Mouse (Mus musculus) 416B (cell line): ENCODE results near the gene Tmem211.
A peak's percentile ranks its signal among the peaks of the same experiment; 100 is the strongest.

Source experiments
- DNase-seq: peaks from one replicate; pipeline ENCODE4 v3.0.0; 2011; ENCODE audit warnings: low read depth

Gene Tmem211

DNA sequence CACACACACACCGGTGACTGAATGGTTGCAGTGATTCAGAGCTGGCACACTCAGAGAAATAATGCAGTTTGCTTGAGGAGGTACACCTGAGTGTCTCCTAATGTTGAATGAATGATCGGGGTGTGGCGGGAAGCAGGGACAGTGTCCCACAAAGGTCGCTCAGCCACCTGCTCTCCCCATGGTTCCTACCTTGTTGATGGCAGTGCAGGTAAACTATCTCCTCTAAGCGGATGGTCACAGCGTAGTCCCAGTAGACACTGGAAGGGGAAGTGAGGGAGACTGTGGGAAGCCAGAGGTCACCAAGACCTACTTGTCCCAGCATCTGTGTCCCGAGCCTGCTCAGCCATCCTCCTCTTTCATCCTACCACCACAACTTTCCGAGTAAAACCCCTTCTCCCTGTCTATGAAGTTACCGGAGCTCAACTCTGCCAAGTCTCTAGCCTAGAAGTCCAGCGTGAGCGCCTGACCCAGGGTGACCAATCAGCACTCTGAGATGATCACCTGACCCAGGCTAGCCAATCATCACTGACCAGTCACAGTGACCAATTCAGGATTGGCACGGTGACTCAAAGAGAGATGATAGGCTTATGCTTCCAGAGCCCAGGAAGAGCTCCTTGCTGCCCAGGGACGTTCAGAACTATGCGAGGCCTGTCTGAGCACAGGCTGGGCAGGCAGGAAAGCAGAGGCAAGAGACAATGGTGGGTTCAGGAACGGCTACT, 53.6 kb downstream of the Tmem211 start:
- no peak for DNase-seq

DNA sequence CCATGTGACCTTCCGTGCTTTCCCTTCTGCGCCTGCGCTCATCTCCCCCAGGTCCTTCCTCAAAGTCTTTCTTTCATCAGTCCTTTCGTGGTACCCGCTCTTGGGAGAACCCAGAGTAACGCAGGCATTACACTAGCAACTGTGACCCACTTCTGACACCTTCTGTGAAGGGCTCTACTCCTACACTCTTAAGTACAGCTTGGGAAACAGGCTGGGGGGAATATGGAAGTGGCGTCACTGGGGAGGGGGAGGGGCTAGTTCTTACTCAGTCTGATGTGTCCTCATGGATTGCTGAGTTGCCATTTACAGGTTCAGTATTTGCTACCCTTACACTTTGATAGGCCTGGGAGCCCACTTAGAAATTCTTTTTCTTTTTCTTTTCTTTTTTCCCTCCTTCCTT, 54.8 kb downstream of the Tmem211 start:
- DNase-seq: no peak

DNA sequence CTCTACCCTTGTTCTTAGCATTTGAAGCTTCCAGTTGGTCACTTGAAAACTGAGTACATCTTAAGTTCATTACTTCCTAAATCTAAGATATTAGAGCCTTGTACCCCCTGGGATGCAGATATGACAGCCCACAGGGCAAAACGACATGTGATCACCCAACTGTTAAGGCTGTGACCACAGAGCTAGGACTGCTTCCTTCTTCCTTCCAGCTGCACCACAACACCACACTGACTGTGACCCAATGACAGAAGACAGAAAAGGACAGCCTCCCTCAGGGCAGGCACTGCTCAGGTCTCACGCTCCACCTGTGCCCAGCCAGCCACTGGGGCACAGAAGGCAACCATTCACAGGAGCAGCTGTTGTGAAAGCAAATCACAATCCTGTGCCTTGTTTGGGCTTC, 57.0 kb downstream of the Tmem211 start:
- peak; percentile 79 for DNase-seq

DNA sequence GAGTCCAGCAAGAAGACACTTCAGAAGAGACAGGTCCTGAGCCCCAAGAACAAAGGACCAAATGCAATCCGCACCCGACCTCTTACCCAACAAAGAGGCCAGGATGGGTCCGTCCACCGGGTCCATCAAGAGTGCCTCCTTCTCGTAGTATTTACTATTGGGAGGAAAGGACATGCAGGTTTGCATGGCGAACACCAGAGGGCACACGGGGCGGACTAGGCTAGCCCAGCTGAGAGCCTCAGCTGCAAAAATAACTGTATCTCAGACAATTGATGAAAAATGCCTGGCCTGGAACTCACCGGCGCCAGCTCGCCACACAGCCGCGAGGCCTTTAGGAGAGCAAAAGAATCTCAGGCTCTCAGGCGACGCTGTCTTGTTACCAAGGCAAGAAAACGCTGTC, 58.8 kb downstream of the Tmem211 start:
- DNase-seq: no peak

DNA sequence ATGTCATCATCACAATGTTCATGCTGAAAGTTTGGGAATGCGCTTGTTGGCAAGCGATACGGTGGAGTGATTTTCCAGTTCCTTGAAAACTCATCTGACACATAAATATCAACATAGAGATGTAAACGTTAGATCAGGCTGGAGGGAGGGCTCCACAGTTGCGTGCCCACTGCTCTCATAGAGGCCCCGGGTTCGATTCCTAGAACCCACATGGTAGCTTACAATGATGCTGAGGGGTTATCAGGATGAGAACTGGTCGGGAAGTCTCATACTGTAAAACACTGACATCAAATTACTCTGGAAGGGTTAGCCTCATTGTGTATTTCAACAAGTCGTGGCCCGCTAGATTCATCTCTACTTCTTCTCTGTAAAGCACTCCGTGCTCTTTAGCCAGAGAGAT, 59.3 kb downstream of the Tmem211 start:
- DNase-seq: no peak

DNA sequence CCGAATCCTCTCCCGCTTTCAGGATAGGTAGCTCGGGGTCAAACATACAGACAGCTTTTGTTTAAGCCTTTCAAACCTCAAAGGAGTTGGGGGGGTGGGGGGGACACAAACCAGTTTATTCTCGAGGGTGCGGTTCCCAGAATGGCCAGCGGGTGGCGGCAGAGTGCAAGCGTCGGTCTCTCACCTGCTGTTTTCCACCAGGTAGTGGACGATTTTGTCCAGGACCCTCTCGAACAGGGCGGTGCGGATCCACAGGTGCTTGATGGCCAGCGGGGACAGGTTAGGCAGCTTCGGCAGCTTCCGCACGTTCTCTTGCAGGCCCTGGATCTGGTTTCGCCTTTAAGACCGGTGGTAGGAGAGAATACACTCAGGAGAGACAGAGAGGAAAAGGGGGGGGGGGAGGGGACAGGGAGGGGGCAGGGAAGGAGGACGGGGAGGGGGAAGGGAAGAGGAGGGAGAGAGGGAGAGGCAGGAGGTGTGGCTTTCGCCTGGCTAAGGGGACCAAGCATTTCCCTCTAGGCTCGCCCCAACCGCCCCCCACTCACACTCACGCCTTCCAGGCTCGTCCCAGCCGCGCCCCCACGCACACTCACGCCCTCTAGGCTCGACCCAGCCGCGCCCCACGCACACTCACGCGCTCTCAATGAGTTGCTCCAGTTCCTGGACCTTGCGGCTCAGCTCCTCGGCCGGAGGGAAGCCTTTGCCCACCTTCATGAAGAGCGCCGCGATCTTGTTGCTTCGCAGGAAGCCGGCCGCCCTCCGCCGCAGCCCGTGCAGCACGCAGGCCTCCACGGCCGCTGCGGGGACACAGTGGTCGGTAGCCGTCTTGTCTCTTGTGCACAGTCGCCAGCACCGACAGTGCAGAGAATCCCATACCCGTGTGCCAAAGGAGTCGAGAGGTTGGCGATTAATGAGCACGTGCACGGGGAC, 60.1 kb downstream of the Tmem211 start:
- DNase-seq: no peak

DNA sequence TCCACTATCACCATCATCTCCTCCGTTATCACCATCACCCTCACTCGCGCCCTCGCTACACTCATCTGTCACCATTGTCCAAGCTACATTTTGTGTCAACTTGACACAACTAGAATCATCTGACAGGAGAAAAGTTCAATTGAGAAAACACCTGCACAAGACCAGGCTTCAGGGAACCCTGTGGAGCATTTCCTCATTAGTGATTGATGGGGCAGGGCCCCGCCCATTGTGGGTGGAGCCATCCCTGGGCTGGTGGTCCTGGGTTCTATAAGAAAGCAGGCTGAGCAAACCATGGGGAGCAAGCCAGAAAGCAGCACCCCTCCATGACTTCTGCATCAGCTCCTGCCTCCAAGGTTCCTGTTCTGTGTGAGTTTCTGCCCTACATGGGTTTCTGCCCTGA, 61.1 kb downstream of the Tmem211 start:
- no peak for DNase-seq

DNA sequence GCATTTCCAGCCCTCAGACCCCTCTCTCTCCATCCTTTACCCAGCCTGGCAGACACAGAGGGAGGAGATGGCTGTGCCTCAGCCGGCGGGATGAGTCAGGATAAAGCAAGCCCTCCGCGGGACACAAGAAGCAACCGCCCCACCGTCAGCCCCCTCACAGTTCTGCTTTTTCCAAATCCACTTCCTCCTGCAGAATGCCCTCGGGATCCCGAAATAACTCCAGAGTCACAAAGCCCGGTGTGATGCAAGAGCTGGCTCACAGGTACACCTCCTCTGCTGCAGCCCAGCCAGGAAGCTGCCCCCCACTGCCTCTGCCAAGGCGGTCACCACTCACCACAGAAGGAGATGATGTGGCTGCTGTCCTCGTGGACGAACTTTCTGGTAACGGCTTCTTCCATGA, 61.8 kb downstream of the Tmem211 start:
- no peak for DNase-seq
